Mouse (Mus musculus) brown adipose tissue, adult 24 weeks (tissue): Measurements from ENCODE around the gene Olfr13. TPM values are rescaled to one million over a fixed set of nuclear protein-coding genes. Genes with fewer than 3 reads are reported as not detected.

Experiments
- polyA plus RNA-seq: library from polyadenylated mRNA; stranded (reverse); fragments of >200 nt; gene quantifications from 2 replicates; pipeline ENCODE4 v1.2.4, GENCODE M21; 2012; ENCODE audit not compliant: missing spikeins, insufficient read depth, insufficient read length

Gene Olfr13
- polyA plus RNA-seq, 1 experiment, result not detected

Other genes starting within 250 kb of the Olfr13 start
- not detected in 2 replicates for gene Olfr444, start 223.1 kb upstream of the Olfr13 start, polyA plus RNA-seq
- gene Olfr441, start 65.8 kb upstream of the Olfr13 start, polyA plus RNA-seq, result not detected in 2 replicates
- gene Olfr237-ps1, start 25.6 kb upstream of the Olfr13 start, polyA plus RNA-seq, result not detected in 2 replicates
- not detected in 2 replicates for gene Olfr437, start 8.9 kb upstream of the Olfr13 start, polyA plus RNA-seq
- gene Olfr435, start 25.0 kb downstream of the Olfr13 start, polyA plus RNA-seq, result not detected in 2 replicates
- not detected in 2 replicates for gene Olfr434, start 40.9 kb downstream of the Olfr13 start, polyA plus RNA-seq
- gene Olfr47, start 59.4 kb downstream of the Olfr13 start, polyA plus RNA-seq, result not detected in 2 replicates
- 1.1 and 1.4 TPM in 2 replicates for gene Arhgef5, start 93.4 kb downstream of the Olfr13 start, polyA plus RNA-seq
- gene Nobox, start 137.4 kb downstream of the Olfr13 start, polyA plus RNA-seq, result not detected in 2 replicates